Comparison of ENCODE assay signal across 18 mouse cellular contexts in the genomic region with DNA sequence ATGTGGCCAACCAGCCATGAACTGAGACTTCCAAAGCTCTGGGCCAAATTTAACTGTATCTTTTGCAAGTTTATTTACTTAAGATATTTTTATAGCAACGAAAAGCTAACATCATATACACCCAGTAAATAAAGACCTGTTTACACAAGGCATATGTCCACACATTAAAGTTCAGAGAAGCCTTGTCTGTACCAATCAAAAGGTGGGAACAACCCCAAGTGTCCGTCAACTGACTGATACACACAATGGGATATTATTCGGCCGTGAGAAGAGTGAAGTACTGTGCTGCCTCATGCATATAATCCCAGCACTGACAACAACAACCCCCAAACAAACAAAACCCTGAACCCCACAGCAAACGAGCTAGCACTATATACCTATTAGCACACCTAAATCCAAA. TPM values are rescaled to one million over a fixed set of nuclear protein-coding genes. Genes with fewer than 3 reads are reported as not detected.
DNase-seq lines count a peak whose midpoint lies in the region; ATAC-seq and TF ChIP-seq lines count a peak whose summit lies in the region.
"Had no signal": no experiment of that assay in that cellular context is flagged by ENCODE, and none has a peak within 500 bp of the region (broad histone marks: within the 10 kb centered on the region; RNA-seq: fewer than 3 reads in every experiment).

No protein-coding gene starts in this region.

- intact Hi-C loops in gastrocnemius, adult 2 months (cut with DNase I): no loop called here
- intact Hi-C loops in left cerebral cortex, adult 2 months (cut with DNase I): no loop called here

- no peak overlapping the region for H3K4me3 ChIP-seq in gastrocnemius, adult 2 months
- no peak overlapping the region for H3K4me3 ChIP-seq in left cerebral cortex, adult 2 months
- H3K4me3 ChIP-seq in brown adipose tissue, adult 24 weeks (ENCODE audit: insufficient read depth, low read depth, low read length): no peak overlapping the region
- H3K4me3 ChIP-seq in stomach, embryonic 14.5 days (ENCODE audit: low read depth, low read length): no peak overlapping the region
- H3K4me3 ChIP-seq: embryonic facial prominence, embryonic 13.5 days; forebrain, embryonic 13.5 days; heart, embryonic 13.5 days; lung, embryonic 15.5 days; neural tube, embryonic 13.5 days had no signal

- H3K36me3 ChIP-seq in stomach, embryonic 14.5 days (ENCODE audit: control insufficient read depth, insufficient read depth, low read length): no peaks in the 10 kb centered on the region
- H3K36me3 ChIP-seq: embryonic facial prominence, embryonic 13.5 days; lung, embryonic 15.5 days; neural tube, embryonic 13.5 days had no signal

- no peaks in the 10 kb centered on the region for H3K9me3 ChIP-seq in stomach, embryonic 14.5 days (ENCODE audit: control insufficient read depth, low read depth, low read length)
- H3K9me3 ChIP-seq: embryonic facial prominence, embryonic 13.5 days; forebrain, embryonic 13.5 days; heart, embryonic 13.5 days; lung, embryonic 15.5 days; neural tube, embryonic 13.5 days had no signal

- ATAC-seq in stomach, embryonic 14.5 days (ENCODE audit: insufficient number of reproducible peaks, insufficient read depth, low FRiP score, low read depth): peak; percentile 71
- ATAC-seq: forebrain, embryonic 13.5 days; hindbrain, embryonic 16.5 days had no signal

- H3K9ac ChIP-seq in stomach, embryonic 14.5 days (replicated peaks; ENCODE audit: low read depth, low read length): no peak overlapping the region
- H3K9ac ChIP-seq: embryonic facial prominence, embryonic 13.5 days; forebrain, embryonic 13.5 days; heart, embryonic 13.5 days; lung, embryonic 15.5 days; neural tube, embryonic 13.5 days had no signal

- TF ChIP-seq CTCF in gastrocnemius, adult 2 months (IDR thresholded peaks at IDR 0.05): no peak
- no peak for TF ChIP-seq CTCF in left cerebral cortex, adult 2 months (IDR thresholded peaks at IDR 0.05)

- H3K4me1 ChIP-seq in brown adipose tissue, adult 24 weeks (ENCODE audit: control insufficient read depth, insufficient read depth, insufficient read length, low read length): peaks cover 54% of the 10 kb centered on the region
- H3K4me1 ChIP-seq in stomach, embryonic 14.5 days (ENCODE audit: control insufficient read depth, insufficient read depth, low read length): peaks cover 22% of the 10 kb centered on the region

- no peak overlapping the region for H3K4me2 ChIP-seq in stomach, embryonic 14.5 days (replicated peaks; ENCODE audit: low read depth, low read length)
- H3K4me2 ChIP-seq: embryonic facial prominence, embryonic 13.5 days; forebrain, embryonic 13.5 days; heart, embryonic 13.5 days; lung, embryonic 15.5 days; neural tube, embryonic 13.5 days had no signal

- DNase-seq in gastrocnemius, adult 2 months: no peak
- no peak for DNase-seq in gastrocnemius, postnatal 4 days (ENCODE audit: low spot score in 2 of 2)
- DNase-seq in left cerebral cortex, adult 2 months (ENCODE audit: extremely low spot score in 1 of 2, low spot score in 2 of 2): no peak
- no peak for DNase-seq in left cerebral cortex, adult 9 months (ENCODE audit: low spot score in 2 of 2)
- no peak for DNase-seq in embryo, embryonic 9.5 days (ENCODE audit: extremely low spot score)
- DNase-seq: adrenal gland, postnatal 10 days; cerebellum, adult 18-20 months; heart, postnatal 4 days; layer of hippocampus, adult 9-11 months; thymus, postnatal 4 days had no signal

- peak overlapping the region; percentile 16; the same call in 1 of the 2 replicates for H3K27ac ChIP-seq in gastrocnemius, adult 2 months
- H3K27ac ChIP-seq in left cerebral cortex, adult 2 months: peak overlapping the region; percentile 45; the same call in 1 of the 2 replicates
- H3K27ac ChIP-seq in brown adipose tissue, adult 24 weeks (replicated peaks; ENCODE audit: low read depth, low read length): peak overlapping the region; percentile 49
- H3K27ac ChIP-seq in stomach, embryonic 14.5 days (ENCODE audit: low read length): no peak overlapping the region
- H3K27ac ChIP-seq: embryonic facial prominence, embryonic 13.5 days; forebrain, embryonic 13.5 days; heart, embryonic 13.5 days; neural tube, embryonic 13.5 days had no signal

- WGBS in stomach, embryonic 14.5 days: 68% methylated on average over 5 of the region's 5 CpGs

- no peaks in the 10 kb centered on the region for H3K27me3 ChIP-seq in stomach, embryonic 14.5 days (ENCODE audit: control insufficient read depth, insufficient read depth, low read length)
- H3K27me3 ChIP-seq: embryonic facial prominence, embryonic 13.5 days; forebrain, embryonic 13.5 days; heart, embryonic 13.5 days; lung, embryonic 15.5 days; neural tube, embryonic 13.5 days had no signal

RNA-seq across cellular contexts. Expression of gene Gna12, which starts 18.2 kb away (rescaled TPM):
- 10 to 100 TPM; 21.7 to 29.8 TPM for total RNA-seq in gastrocnemius, adult 2 months (2021)
- 10 to 100 TPM; 52.0 to 55.5 TPM for total RNA-seq in gastrocnemius, postnatal 4 days (2021)
- total RNA-seq in left cerebral cortex, adult 2 months (2021): 10 to 100 TPM; 62.2 to 67.6 TPM
- 44.5 and 61.4 TPM in 2 replicates for polyA plus RNA-seq in brown adipose tissue, adult 24 weeks (2012; ENCODE audit: insufficient read depth, insufficient read length, missing spikeins)
- polyA plus RNA-seq in stomach, embryonic 14.5 days (2014; fragmentation: Nextera tagmentation; extraction: Ambion mirVana): 16.2 and 17.2 TPM in 2 replicates
